Mouse (Mus musculus): Measurements from ENCODE around the gene Azin2. TPM values are rescaled to one million over a fixed set of nuclear protein-coding genes. Genes with fewer than 3 reads are reported as not detected.

Gene Azin2
- polyA plus RNA-seq, 1 experiment from 2014 or later = 20.0 TPM

- H3K36me3 ChIP-seq (ENCODE audit: control insufficient read depth, insufficient read depth, low read length) = peaks cover 3% of the 10 kb centered on the region; the same call in 1 of the 2 replicates
- ATAC-seq (ENCODE audit: low read depth) = no peak
- no peak overlapping the region for H3K9ac ChIP-seq (ENCODE audit: low read depth, low read length)
- no peak for DNase-seq (ENCODE audit: low spot score)
- H3K4me2 ChIP-seq (ENCODE audit: low read depth, low read length) = no peak overlapping the region
- WGBS = 88% methylated on average over 12 of the region's 12 CpGs
- H3K9me3 ChIP-seq (ENCODE audit: control insufficient read depth, low read length) = no peaks in the 10 kb centered on the region
- H3K4me1 ChIP-seq (ENCODE audit: control insufficient read depth, insufficient read depth, low read length) = peaks cover 15% of the 10 kb centered on the region
- H3K27me3 ChIP-seq (replicated peaks; ENCODE audit: control insufficient read depth, insufficient read depth, low read length) = no peaks in the 10 kb centered on the region
- H3K27ac ChIP-seq (replicated peaks; ENCODE audit: low read depth, low read length) = no peak overlapping the region
- no peak overlapping the region for H3K4me3 ChIP-seq (ENCODE audit: low read depth, low read length)
Observed at GRCm38 (mm10) chr4:128894112-128894511, 68.1 kb downstream of the Azin2 start.

- Histone ChIP-seq H3K4me1 (ENCODE audit: control insufficient read depth, insufficient read depth, low read length) (0 out of 2 replicates have a peak, but pooled peaks cover 2% of the 10 kb centered on the region), H3K27ac (replicated peaks; ENCODE audit: low read depth, low read length) (no peak overlapping the region), H3K27me3 (replicated peaks; ENCODE audit: control insufficient read depth, insufficient read depth, low read length) (no peaks in the 10 kb centered on the region), H3K9ac (ENCODE audit: low read depth, low read length) (no peak overlapping the region), H3K4me3 (ENCODE audit: low read depth, low read length) (no peak overlapping the region), H3K4me2 (ENCODE audit: low read depth, low read length) (no peak overlapping the region), H3K36me3 (ENCODE audit: control insufficient read depth, insufficient read depth, low read length) (peaks cover 3% of the 10 kb centered on the region; the same call in 1 of the 2 replicates), H3K9me3 (ENCODE audit: control insufficient read depth, low read length) (no peaks in the 10 kb centered on the region)
- no peak for DNase-seq (ENCODE audit: low spot score)
- no peak for ATAC-seq (ENCODE audit: low read depth)
- WGBS = 72% methylated on average over 6 of the region's 6 CpGs
Observed at GRCm38 (mm10) chr4:128892188-128892587, 70.1 kb downstream of the Azin2 start.

- 80% methylated on average over 6 of the region's 6 CpGs for WGBS
- H3K4me3 ChIP-seq (ENCODE audit: low read depth, low read length) = no peak overlapping the region
- ATAC-seq (ENCODE audit: low read depth) = no peak
Observed at GRCm38 (mm10) chr4:128891746-128892145, 70.5 kb downstream of the Azin2 start.

GRCm38 (mm10) chr4:128891157-128891556 lies 71.1 kb downstream of the Azin2 start:
- Histone ChIP-seq H3K4me1 (ENCODE audit: control insufficient read depth, insufficient read depth, low read length) (peaks cover 7% of the 10 kb centered on the region; the same call in 1 of the 2 replicates), H3K27me3 (replicated peaks; ENCODE audit: control insufficient read depth, insufficient read depth, low read length) (no peaks in the 10 kb centered on the region), H3K9ac (ENCODE audit: low read depth, low read length) (no peak overlapping the region), H3K4me3 (ENCODE audit: low read depth, low read length) (no peak overlapping the region), H3K36me3 (ENCODE audit: control insufficient read depth, insufficient read depth, low read length) (peaks cover 3% of the 10 kb centered on the region; the same call in 1 of the 2 replicates), H3K27ac (replicated peaks; ENCODE audit: low read depth, low read length) (no peak overlapping the region), H3K4me2 (ENCODE audit: low read depth, low read length) (no peak overlapping the region), H3K9me3 (ENCODE audit: control insufficient read depth, low read length) (no peaks in the 10 kb centered on the region)
- no peak for DNase-seq (ENCODE audit: low spot score)
- 27% methylated on average over 1 of the region's 1 CpGs for WGBS
- no peak for ATAC-seq (ENCODE audit: low read depth)

More at GRCm38 (mm10) chr4:128891746-128892145, 70.5 kb downstream of the Azin2 start:
- Histone ChIP-seq H3K4me2 (ENCODE audit: low read depth, low read length) (no peak overlapping the region), H3K36me3 (ENCODE audit: control insufficient read depth, insufficient read depth, low read length) (peaks cover 3% of the 10 kb centered on the region; the same call in 1 of the 2 replicates), H3K27me3 (replicated peaks; ENCODE audit: control insufficient read depth, insufficient read depth, low read length) (no peaks in the 10 kb centered on the region), H3K27ac (replicated peaks; ENCODE audit: low read depth, low read length) (no peak overlapping the region), H3K4me1 (ENCODE audit: control insufficient read depth, insufficient read depth, low read length) (peaks cover 6% of the 10 kb centered on the region; the same call in 1 of the 2 replicates), H3K9ac (ENCODE audit: low read depth, low read length) (no peak overlapping the region), H3K9me3 (ENCODE audit: control insufficient read depth, low read length) (no peaks in the 10 kb centered on the region)
- no peak for DNase-seq (ENCODE audit: low spot score)

- DNase-seq (ENCODE audit: low spot score) (no peak), ATAC-seq (ENCODE audit: low read depth) (no peak)
- Histone ChIP-seq H3K4me1 (ENCODE audit: control insufficient read depth, insufficient read depth, low read length) (peaks cover 10% of the 10 kb centered on the region), H3K9me3 (ENCODE audit: control insufficient read depth, low read length) (no peaks in the 10 kb centered on the region), H3K27ac (replicated peaks; ENCODE audit: low read depth, low read length) (no peak overlapping the region), H3K9ac (ENCODE audit: low read depth, low read length) (no peak overlapping the region), H3K27me3 (replicated peaks; ENCODE audit: control insufficient read depth, insufficient read depth, low read length) (no peaks in the 10 kb centered on the region), H3K4me3 (ENCODE audit: low read depth, low read length) (no peak overlapping the region), H3K4me2 (ENCODE audit: low read depth, low read length) (no peak overlapping the region), H3K36me3 (ENCODE audit: control insufficient read depth, insufficient read depth, low read length) (peaks cover 3% of the 10 kb centered on the region; the same call in 1 of the 2 replicates)
- WGBS = 85% methylated on average over 12 of the region's 12 CpGs
Observed at GRCm38 (mm10) chr4:128889752-128890630, 72.3 kb downstream of the Azin2 start.

- ATAC-seq (ENCODE audit: low read depth) (no peak), DNase-seq (ENCODE audit: low spot score) (no peak)
- Histone ChIP-seq H3K4me2 (ENCODE audit: low read depth, low read length) (no peak overlapping the region), H3K27me3 (replicated peaks; ENCODE audit: control insufficient read depth, insufficient read depth, low read length) (no peaks in the 10 kb centered on the region), H3K4me1 (ENCODE audit: control insufficient read depth, insufficient read depth, low read length) (peaks cover 16% of the 10 kb centered on the region), H3K9ac (ENCODE audit: low read depth, low read length) (no peak overlapping the region), H3K36me3 (ENCODE audit: control insufficient read depth, insufficient read depth, low read length) (peaks cover 3% of the 10 kb centered on the region; the same call in 1 of the 2 replicates), H3K9me3 (ENCODE audit: control insufficient read depth, low read length) (no peaks in the 10 kb centered on the region), H3K27ac (replicated peaks; ENCODE audit: low read depth, low read length) (no peak overlapping the region), H3K4me3 (ENCODE audit: low read depth, low read length) (no peak overlapping the region)
- WGBS = 94% methylated on average over 6 of the region's 6 CpGs
Observed at GRCm38 (mm10) chr4:128888436-128888990, 73.7 kb downstream of the Azin2 start.

- Histone ChIP-seq H3K27ac (replicated peaks; ENCODE audit: low read depth, low read length) (0 out of 2 replicates have a peak overlapping the region, but pooled peaks have one; percentile 1), H3K4me1 (ENCODE audit: control insufficient read depth, insufficient read depth, low read length) (peaks cover 16% of the 10 kb centered on the region), H3K4me3 (ENCODE audit: low read depth, low read length) (no peak overlapping the region), H3K9ac (ENCODE audit: low read depth, low read length) (no peak overlapping the region), H3K9me3 (ENCODE audit: control insufficient read depth, low read length) (no peaks in the 10 kb centered on the region), H3K4me2 (ENCODE audit: low read depth, low read length) (no peak overlapping the region), H3K36me3 (ENCODE audit: control insufficient read depth, insufficient read depth, low read length) (peaks cover 3% of the 10 kb centered on the region; the same call in 1 of the 2 replicates), H3K27me3 (replicated peaks; ENCODE audit: control insufficient read depth, insufficient read depth, low read length) (no peaks in the 10 kb centered on the region)
- ATAC-seq (ENCODE audit: low read depth) = peak; percentile 21; the same call in 1 of the 2 replicates
- peak; percentile 77 for DNase-seq (ENCODE audit: low spot score)
- WGBS = 59% methylated on average over 9 of the region's 9 CpGs
Observed at GRCm38 (mm10) chr4:128887641-128888091, 74.6 kb downstream of the Azin2 start.

- Histone ChIP-seq H3K36me3 (ENCODE audit: control insufficient read depth, insufficient read depth, low read length) (peaks cover 3% of the 10 kb centered on the region; the same call in 1 of the 2 replicates), H3K27ac (replicated peaks; ENCODE audit: low read depth, low read length) (peak overlapping the region; percentile 1; the same call in 1 of the 2 replicates), H3K4me3 (ENCODE audit: low read depth, low read length) (no peak overlapping the region), H3K4me1 (ENCODE audit: control insufficient read depth, insufficient read depth, low read length) (peaks cover 16% of the 10 kb centered on the region), H3K9me3 (ENCODE audit: control insufficient read depth, low read length) (no peaks in the 10 kb centered on the region), H3K9ac (ENCODE audit: low read depth, low read length) (no peak overlapping the region), H3K4me2 (ENCODE audit: low read depth, low read length) (no peak overlapping the region), H3K27me3 (replicated peaks; ENCODE audit: control insufficient read depth, insufficient read depth, low read length) (no peaks in the 10 kb centered on the region)
- no peak for DNase-seq (ENCODE audit: low spot score)
- no peak for ATAC-seq (ENCODE audit: low read depth)
- 65% methylated on average over 10 of the region's 10 CpGs for WGBS
Observed at GRCm38 (mm10) chr4:128887026-128887425, 75.2 kb downstream of the Azin2 start.
